Mouse (Mus musculus): ENCODE data around the gene Mslnl. TPM values are rescaled to one million over a fixed set of nuclear protein-coding genes. Genes with fewer than 3 reads are reported as not detected.

Gene Mslnl
- total RNA-seq, 1 experiment = 0.27 TPM

GRCm38 (mm10) chr17:25777948-25778347 is 42.1 kb downstream of the Mslnl start:
- Histone ChIP-seq H3K9me3 (ENCODE audit: control insufficient read depth, insufficient read depth, low read depth, low read length) (no peaks in the 10 kb centered on the region), H3K4me1 (ENCODE audit: control insufficient read depth in 2 of 2, insufficient read depth in 2 of 2, low read length in 2 of 2, poor library complexity in 1 of 2) (peaks cover 2 to 3% of the 10 kb centered on the region in 2 experiments; a peak in 1 of 4 replicates), H3K9ac (ENCODE audit: insufficient read depth, low read depth, low read length, poor library complexity, severe bottlenecking) (no peak overlapping the region), H3K4me3 (ENCODE audit: insufficient read depth in 1 of 2, low read depth in 1 of 2, low read length in 2 of 2, poor library complexity in 1 of 2, severe bottlenecking in 1 of 2) (no peak overlapping the region), H3K36me3 (ENCODE audit: control insufficient read depth, insufficient read depth, low read length, poor library complexity, severe bottlenecking) (peaks cover 35% of the 10 kb centered on the region), H3K27ac (ENCODE audit: insufficient read depth, low read depth, low read length, poor library complexity, severe bottlenecking) (no peak overlapping the region)
- DNase-seq (ENCODE audit: low read depth, low spot score) = no peak
- TF ChIP-seq CHD2 (IDR thresholded peaks at IDR 0.05; ENCODE audit: low read depth, low read length) = no peak
- in situ Hi-C loops (cut with MboI; ENCODE audit: low sequenced_read_pairs in 2 of 2, unreplicated experiment in 2 of 2) = no loop called here

- TF ChIP-seq MAFK (IDR thresholded peaks at IDR 0.05; ENCODE audit: insufficient read depth, low read depth, low read length) = no peak
- no peak for TF ChIP-seq CHD2 (IDR thresholded peaks at IDR 0.05; ENCODE audit: low read depth, low read length)
- H3K9ac ChIP-seq (ENCODE audit: insufficient read depth, low read depth, low read length, poor library complexity, severe bottlenecking) = no peak overlapping the region
- DNase-seq (ENCODE audit: low read depth, low spot score) = no peak
- in situ Hi-C loops (cut with MboI; ENCODE audit: low sequenced_read_pairs in 2 of 2, unreplicated experiment in 2 of 2) = no loop called here
- no peak overlapping the region for H3K4me3 ChIP-seq (ENCODE audit: insufficient read depth in 1 of 2, low read depth in 1 of 2, low read length in 2 of 2, poor library complexity in 1 of 2, severe bottlenecking in 1 of 2)
- H3K36me3 ChIP-seq (ENCODE audit: control insufficient read depth, insufficient read depth, low read length, poor library complexity, severe bottlenecking) = peaks cover 45% of the 10 kb centered on the region
- H3K27ac ChIP-seq (ENCODE audit: insufficient read depth, low read depth, low read length, poor library complexity, severe bottlenecking) = no peak overlapping the region
- H3K9me3 ChIP-seq (ENCODE audit: control insufficient read depth, insufficient read depth, low read depth, low read length) = no peaks in the 10 kb centered on the region
- peaks cover 3 to 5% of the 10 kb centered on the region in 2 experiments; a peak in 1 of 4 replicates for H3K4me1 ChIP-seq (ENCODE audit: control insufficient read depth in 2 of 2, insufficient read depth in 2 of 2, low read length in 2 of 2, poor library complexity in 1 of 2)
These were observed 45.5 kb downstream of the Mslnl start for GRCm38 (mm10) chr17:25781339-25781738.

GRCm38 (mm10) chr17:25783086-25783485 is 47.2 kb downstream of the Mslnl start:
- Histone ChIP-seq H3K36me3 (ENCODE audit: control insufficient read depth, insufficient read depth, low read length, poor library complexity, severe bottlenecking) (peaks cover 38% of the 10 kb centered on the region), H3K27ac (ENCODE audit: insufficient read depth, low read depth, low read length, poor library complexity, severe bottlenecking) (no peak overlapping the region), H3K4me3 (ENCODE audit: insufficient read depth in 1 of 2, low read depth in 1 of 2, low read length in 2 of 2, poor library complexity in 1 of 2, severe bottlenecking in 1 of 2) (no peak overlapping the region), H3K9me3 (ENCODE audit: control insufficient read depth, insufficient read depth, low read depth, low read length) (no peaks in the 10 kb centered on the region), H3K9ac (ENCODE audit: insufficient read depth, low read depth, low read length, poor library complexity, severe bottlenecking) (no peak overlapping the region), H3K4me1 (ENCODE audit: control insufficient read depth in 2 of 2, insufficient read depth in 2 of 2, low read length in 2 of 2, poor library complexity in 1 of 2) (peaks cover 3 to 5% of the 10 kb centered on the region in 2 experiments; a peak in 1 of 4 replicates)
- no peak for DNase-seq (ENCODE audit: low read depth, low spot score)
- in situ Hi-C loops (cut with MboI; ENCODE audit: low sequenced_read_pairs in 2 of 2, unreplicated experiment in 2 of 2) = no loop called here
- TF ChIP-seq ZC3H11A (IDR thresholded peaks at IDR 0.05; ENCODE audit: borderline replicate concordance, low read depth, low read length) (no peak), CHD2 (IDR thresholded peaks at IDR 0.05; ENCODE audit: low read depth, low read length) (no peak), ZNF384 (IDR thresholded peaks at IDR 0.05; ENCODE audit: low read depth, low read length) (no peak), MAFK (IDR thresholded peaks at IDR 0.05; ENCODE audit: insufficient read depth, low read depth, low read length) (no peak), HCFC1 (IDR thresholded peaks at IDR 0.05; ENCODE audit: borderline replicate concordance, insufficient read depth, low read length) (no peak)

- TF ChIP-seq ZC3H11A (IDR thresholded peaks at IDR 0.05; ENCODE audit: borderline replicate concordance, low read depth, low read length) = no peak
- no peak for TF ChIP-seq CHD2 (IDR thresholded peaks at IDR 0.05; ENCODE audit: low read depth, low read length)
- TF ChIP-seq HCFC1 (IDR thresholded peaks at IDR 0.05; ENCODE audit: borderline replicate concordance, insufficient read depth, low read length) = no peak
- TF ChIP-seq ZNF384 (IDR thresholded peaks at IDR 0.05; ENCODE audit: low read depth, low read length) = no peak
- no peak for TF ChIP-seq MAFK (IDR thresholded peaks at IDR 0.05; ENCODE audit: insufficient read depth, low read depth, low read length)
- Histone ChIP-seq H3K4me3 (ENCODE audit: insufficient read depth in 1 of 2, low read depth in 1 of 2, low read length in 2 of 2, poor library complexity in 1 of 2, severe bottlenecking in 1 of 2) (no peak overlapping the region), H3K36me3 (ENCODE audit: control insufficient read depth, insufficient read depth, low read length, poor library complexity, severe bottlenecking) (peaks cover 36% of the 10 kb centered on the region), H3K9me3 (ENCODE audit: control insufficient read depth, insufficient read depth, low read depth, low read length) (no peaks in the 10 kb centered on the region), H3K9ac (ENCODE audit: insufficient read depth, low read depth, low read length, poor library complexity, severe bottlenecking) (no peak overlapping the region), H3K4me1 (ENCODE audit: control insufficient read depth in 2 of 2, insufficient read depth in 2 of 2, low read length in 2 of 2, poor library complexity in 1 of 2) (peaks cover 3 to 5% of the 10 kb centered on the region in 2 experiments; a peak in 1 of 4 replicates), H3K27ac (ENCODE audit: insufficient read depth, low read depth, low read length, poor library complexity, severe bottlenecking) (no peak overlapping the region)
- DNase-seq (ENCODE audit: low read depth, low spot score) = no peak
- in situ Hi-C loops (cut with MboI; ENCODE audit: low sequenced_read_pairs in 2 of 2, unreplicated experiment in 2 of 2) = no loop called here
These were observed 48.2 kb downstream of the Mslnl start for GRCm38 (mm10) chr17:25783861-25784574.

- DNase-seq (ENCODE audit: low read depth, low spot score) = peak; percentile 96
- Histone ChIP-seq H3K4me1 (ENCODE audit: control insufficient read depth in 2 of 2, insufficient read depth in 2 of 2, low read length in 2 of 2, poor library complexity in 1 of 2) (peaks cover 3 to 5% of the 10 kb centered on the region in 2 experiments; a peak in 1 of 4 replicates), H3K27ac (ENCODE audit: insufficient read depth, low read depth, low read length, poor library complexity, severe bottlenecking) (peak within 1 kb of the TSS; percentile 61), H3K9ac (ENCODE audit: insufficient read depth, low read depth, low read length, poor library complexity, severe bottlenecking) (peak within 1 kb of the TSS; percentile 81), H3K36me3 (ENCODE audit: control insufficient read depth, insufficient read depth, low read length, poor library complexity, severe bottlenecking) (peaks cover 26% of the 10 kb centered on the region), H3K9me3 (ENCODE audit: control insufficient read depth, insufficient read depth, low read depth, low read length) (no peaks in the 10 kb centered on the region), H3K4me3 (ENCODE audit: insufficient read depth in 1 of 2, low read depth in 1 of 2, low read length in 2 of 2, poor library complexity in 1 of 2, severe bottlenecking in 1 of 2) (peak within 1 kb of the TSS; percentile 73 to 89)
- TF ChIP-seq MAFK (IDR thresholded peaks at IDR 0.05; ENCODE audit: insufficient read depth, low read depth, low read length) (no peak), CHD2 (IDR thresholded peaks at IDR 0.05; ENCODE audit: low read depth, low read length) (no peak), ZC3H11A (IDR thresholded peaks at IDR 0.05; ENCODE audit: borderline replicate concordance, low read depth, low read length) (no peak), HCFC1 (IDR thresholded peaks at IDR 0.05; ENCODE audit: borderline replicate concordance, insufficient read depth, low read length) (no peak; the same call in 1 of the 2 replicates), ZNF384 (IDR thresholded peaks at IDR 0.05; ENCODE audit: low read depth, low read length) (no peak)
- in situ Hi-C loops (cut with MboI; ENCODE audit: low sequenced_read_pairs in 2 of 2, unreplicated experiment in 2 of 2) = no loop called here
These were observed 49.5 kb downstream of the Mslnl start, which contains the start of gene Haghl for GRCm38 (mm10) chr17:25785281-25785745. Haghl (minus strand) TSS chr17:25785673.
